Mouse (Mus musculus): ENCODE data around the gene Kansl1. TPM values are rescaled to one million over a fixed set of nuclear protein-coding genes. Genes with fewer than 3 reads are reported as not detected.
A peak's percentile ranks its signal among the peaks of the same experiment; 100 is the strongest.

The Kansl1 gene
- polyA plus RNA-seq, 1 experiment from 2014 or later = 4.1 TPM

DNA sequence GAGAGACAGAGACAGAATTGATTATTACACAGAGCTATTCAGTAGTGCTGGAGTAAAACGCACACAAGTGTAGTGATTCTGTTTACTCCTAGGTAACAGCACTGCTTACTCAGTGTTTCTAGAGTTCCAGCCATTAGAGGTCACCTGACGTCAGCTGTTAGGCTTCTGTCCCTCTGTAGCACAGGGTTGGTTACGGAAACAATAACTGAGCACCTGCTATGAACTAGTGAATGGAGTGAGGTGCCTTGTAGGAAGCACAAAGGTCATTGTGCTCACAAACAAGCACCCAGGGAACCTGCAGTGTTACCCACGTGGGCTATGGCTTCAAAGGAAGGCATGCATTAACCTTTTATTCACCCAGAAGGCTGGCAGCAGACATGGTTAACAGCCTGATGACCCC is 10.8 kb upstream of the Kansl1 start:
- TF ChIP-seq CTCF (IDR thresholded peaks at IDR 0.05; ENCODE audit: low read depth) = no peak
- no peak for TF ChIP-seq EP300 (IDR thresholded peaks at IDR 0.05; ENCODE audit: low read depth)
- Histone ChIP-seq H3K9ac (replicated peaks) (no peak overlapping the region), H3K4me3 (ENCODE audit: low read depth, low read length) (no peak overlapping the region), H3K36me3 (replicated peaks; ENCODE audit: insufficient read depth, low read length) (no peaks in the 10 kb centered on the region), H3K4me2 (ENCODE audit: low read depth, low read length) (no peak overlapping the region), H3K27ac (ENCODE audit: low read depth) (no peak overlapping the region), H3K9me3 (ENCODE audit: low read length) (no peaks in the 10 kb centered on the region), H3K4me1 (ENCODE audit: insufficient read depth) (no peaks in the 10 kb centered on the region), H3K27me3 (ENCODE audit: insufficient read depth, low read length) (no peaks in the 10 kb centered on the region)
- no peak for DNase-seq
- ATAC-seq = peak; percentile 66
- 53% methylated on average over 4 of the region's 4 CpGs for WGBS (ENCODE audit: insufficient replicate concordance)

DNA sequence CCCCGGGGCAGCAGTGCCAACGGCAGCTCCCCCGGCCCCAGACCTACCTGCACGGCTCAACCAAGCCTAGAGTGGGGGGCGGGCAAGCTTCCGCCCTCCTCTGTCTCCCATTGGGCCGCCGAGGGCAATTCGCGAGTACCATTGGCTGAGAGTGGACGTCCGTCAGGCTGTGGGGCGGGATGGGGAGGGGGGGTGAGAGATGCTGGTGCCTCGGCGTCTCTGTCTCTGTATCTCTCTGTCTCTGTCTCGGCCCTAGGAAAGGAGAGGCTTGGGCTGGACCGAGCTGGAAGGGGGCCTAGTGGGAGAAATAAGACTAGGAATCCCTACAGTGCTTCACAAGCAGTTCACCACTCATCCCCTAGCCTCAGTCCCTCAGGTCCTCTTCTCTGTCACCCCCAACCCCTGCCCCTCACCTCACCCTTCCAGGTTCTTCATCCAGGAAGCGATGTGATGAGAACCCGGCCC is 742 bp upstream of the Kansl1 start:
- no peaks in the 10 kb centered on the region for H3K36me3 ChIP-seq (replicated peaks; ENCODE audit: insufficient read depth, low read length)
- peak; percentile 100 for ATAC-seq
- H3K9ac ChIP-seq (replicated peaks) = peak overlapping the region; percentile 86
- no peaks in the 10 kb centered on the region for H3K9me3 ChIP-seq (ENCODE audit: low read length)
- H3K27me3 ChIP-seq (ENCODE audit: insufficient read depth, low read length) = no peaks in the 10 kb centered on the region
- H3K4me3 ChIP-seq (ENCODE audit: low read depth, low read length) = peak overlapping the region; percentile 75
- peak; percentile 91 for DNase-seq
- WGBS (ENCODE audit: insufficient replicate concordance) = 3% methylated on average over 19 of the region's 19 CpGs
- TF ChIP-seq EP300 (IDR thresholded peaks at IDR 0.05; ENCODE audit: low read depth) (no peak), CTCF (IDR thresholded peaks at IDR 0.05; ENCODE audit: low read depth) (no peak)
- peak overlapping the region; percentile 96 for H3K4me2 ChIP-seq (ENCODE audit: low read depth, low read length)
- H3K4me1 ChIP-seq (ENCODE audit: insufficient read depth) = peaks cover 4% of the 10 kb centered on the region
- no peak overlapping the region for H3K27ac ChIP-seq (ENCODE audit: low read depth)

DNA sequence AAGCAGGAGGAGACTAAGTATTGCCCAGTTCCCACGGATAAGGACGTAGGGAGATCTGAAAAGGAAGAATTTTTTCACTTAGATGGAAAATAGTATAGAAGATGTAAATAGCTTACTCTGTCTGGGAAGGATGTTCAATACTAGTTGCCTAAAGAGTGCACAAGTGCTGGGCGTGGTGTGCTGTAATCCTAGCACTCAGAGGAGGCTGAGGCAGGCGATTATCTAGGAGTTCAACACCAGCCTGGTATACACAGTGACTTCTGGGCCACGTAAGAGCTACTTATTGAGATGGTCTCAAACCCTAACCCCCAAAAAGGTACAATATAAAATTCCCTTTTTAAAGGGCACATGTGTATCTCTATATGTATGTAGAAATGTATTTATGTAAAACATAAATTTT is 963 bp downstream of the Kansl1 start:
- Histone ChIP-seq H3K9ac (replicated peaks) (no peak overlapping the region), H3K4me2 (ENCODE audit: low read depth, low read length) (no peak overlapping the region), H3K4me3 (ENCODE audit: low read depth, low read length) (no peak overlapping the region), H3K4me1 (ENCODE audit: insufficient read depth) (peaks cover 4% of the 10 kb centered on the region), H3K36me3 (replicated peaks; ENCODE audit: insufficient read depth, low read length) (no peaks in the 10 kb centered on the region), H3K27ac (ENCODE audit: low read depth) (no peak overlapping the region), H3K27me3 (ENCODE audit: insufficient read depth, low read length) (no peaks in the 10 kb centered on the region), H3K9me3 (ENCODE audit: low read length) (no peaks in the 10 kb centered on the region)
- DNase-seq (no peak), ATAC-seq (no peak)
- WGBS (ENCODE audit: insufficient replicate concordance) = 76% methylated on average over 5 of the region's 5 CpGs
- TF ChIP-seq CTCF (IDR thresholded peaks at IDR 0.05; ENCODE audit: low read depth) = no peak
- TF ChIP-seq EP300 (IDR thresholded peaks at IDR 0.05; ENCODE audit: low read depth) = no peak

DNA sequence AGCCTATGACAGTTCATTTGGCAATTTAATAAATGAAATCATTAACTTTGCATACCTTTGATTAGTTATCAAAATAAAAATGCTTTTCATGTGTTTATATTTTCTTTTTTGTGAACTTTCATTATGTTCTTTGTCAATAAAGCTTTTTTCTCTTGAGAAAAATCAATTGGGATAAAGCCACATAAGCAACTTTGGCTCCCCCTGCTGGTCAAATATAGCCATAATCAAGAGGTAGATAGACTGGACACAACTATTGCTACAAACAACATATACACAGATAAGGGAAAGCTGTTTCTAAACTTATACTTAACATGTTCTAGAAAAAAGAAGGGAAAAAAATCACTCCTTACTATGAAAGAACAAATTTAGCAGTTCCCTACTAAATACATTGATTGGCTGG is 7.1 kb downstream of the Kansl1 start:
- peak; percentile 61 for DNase-seq
- H3K9ac ChIP-seq (replicated peaks) = no peak overlapping the region
- no peak overlapping the region for H3K27ac ChIP-seq (ENCODE audit: low read depth)
- H3K4me3 ChIP-seq (ENCODE audit: low read depth, low read length) = no peak overlapping the region
- TF ChIP-seq CTCF (IDR thresholded peaks at IDR 0.05; ENCODE audit: low read depth) = peak; percentile 85
- TF ChIP-seq EP300 (IDR thresholded peaks at IDR 0.05; ENCODE audit: low read depth) = no peak
- H3K4me2 ChIP-seq (ENCODE audit: low read depth, low read length) = no peak overlapping the region
- 0 out of 2 replicates have a peak, but pooled peaks cover 2% of the 10 kb centered on the region for H3K36me3 ChIP-seq (replicated peaks; ENCODE audit: insufficient read depth, low read length)
- no peaks in the 10 kb centered on the region for H3K9me3 ChIP-seq (ENCODE audit: low read length)
- no peaks in the 10 kb centered on the region for H3K4me1 ChIP-seq (ENCODE audit: insufficient read depth)
- H3K27me3 ChIP-seq (ENCODE audit: insufficient read depth, low read length) = no peaks in the 10 kb centered on the region
- peak; percentile 45; the same call in 1 of the 2 replicates for ATAC-seq

DNA sequence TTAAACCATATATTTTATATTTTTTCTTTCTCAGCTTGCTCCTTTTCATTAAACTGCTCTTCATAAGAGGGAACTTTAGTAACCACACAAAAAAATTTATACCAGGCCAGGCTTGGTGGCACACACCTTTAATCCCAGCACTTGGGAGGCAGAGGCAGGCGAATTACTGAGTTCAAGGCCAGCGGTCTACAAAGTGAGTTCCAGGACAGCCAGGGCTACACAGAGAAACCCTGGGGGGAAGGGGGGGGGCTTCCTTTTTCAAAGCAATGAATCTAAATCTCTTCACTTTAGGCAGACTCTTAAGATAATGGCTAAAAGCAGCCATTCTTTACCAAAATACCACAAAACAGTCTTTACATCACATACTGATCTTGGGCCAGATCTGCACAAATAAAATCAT is 9.0 kb downstream of the Kansl1 start:
- DNase-seq (no peak), ATAC-seq (no peak)
- H3K4me2 ChIP-seq (ENCODE audit: low read depth, low read length) = no peak overlapping the region
- H3K27me3 ChIP-seq (ENCODE audit: insufficient read depth, low read length) = no peaks in the 10 kb centered on the region
- no peaks in the 10 kb centered on the region for H3K4me1 ChIP-seq (ENCODE audit: insufficient read depth)
- TF ChIP-seq CTCF (IDR thresholded peaks at IDR 0.05; ENCODE audit: low read depth) (no peak), EP300 (IDR thresholded peaks at IDR 0.05; ENCODE audit: low read depth) (no peak)
- H3K36me3 ChIP-seq (replicated peaks; ENCODE audit: insufficient read depth, low read length) = 0 out of 2 replicates have a peak, but pooled peaks cover 2% of the 10 kb centered on the region
- H3K9ac ChIP-seq (replicated peaks) = no peak overlapping the region
- H3K27ac ChIP-seq (ENCODE audit: low read depth) = no peak overlapping the region
- WGBS (ENCODE audit: insufficient replicate concordance) = 89% methylated on average over 2 of the region's 2 CpGs
- H3K9me3 ChIP-seq (ENCODE audit: low read length) = no peaks in the 10 kb centered on the region
- H3K4me3 ChIP-seq (ENCODE audit: low read depth, low read length) = no peak overlapping the region

DNA sequence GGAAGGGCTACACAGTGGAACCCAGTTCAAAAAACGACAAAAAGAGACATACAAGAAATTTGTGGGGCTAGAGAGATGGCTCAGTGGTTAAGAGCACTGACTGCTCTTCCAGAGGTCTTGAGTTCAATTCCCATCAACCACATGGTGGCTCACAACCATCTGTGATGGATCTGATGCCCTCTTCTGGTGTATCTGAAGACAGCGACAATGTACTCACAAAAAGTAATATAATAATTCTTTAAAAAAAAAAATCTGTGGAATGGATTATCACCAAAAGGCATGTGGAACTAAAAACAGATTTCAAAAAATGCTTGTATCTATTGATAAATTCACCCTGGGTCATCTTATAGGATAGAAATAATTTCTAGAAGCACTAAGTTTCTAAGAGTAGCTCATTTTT is 10.2 kb downstream of the Kansl1 start:
- TF ChIP-seq CTCF (IDR thresholded peaks at IDR 0.05; ENCODE audit: low read depth) = peak; percentile 41
- no peak for TF ChIP-seq EP300 (IDR thresholded peaks at IDR 0.05; ENCODE audit: low read depth)
- WGBS (ENCODE audit: insufficient replicate concordance) = 63% methylated on average over 2 of the region's 2 CpGs
- H3K36me3 ChIP-seq (replicated peaks; ENCODE audit: insufficient read depth, low read length) = 0 out of 2 replicates have a peak, but pooled peaks cover 2% of the 10 kb centered on the region
- H3K27ac ChIP-seq (ENCODE audit: low read depth) = no peak overlapping the region
- ATAC-seq (no peak), DNase-seq (no peak)
- no peak overlapping the region for H3K4me3 ChIP-seq (ENCODE audit: low read depth, low read length)
- no peak overlapping the region for H3K9ac ChIP-seq (replicated peaks)
- H3K9me3 ChIP-seq (ENCODE audit: low read length) = no peaks in the 10 kb centered on the region
- H3K4me2 ChIP-seq (ENCODE audit: low read depth, low read length) = no peak overlapping the region
- H3K4me1 ChIP-seq (ENCODE audit: insufficient read depth) = no peaks in the 10 kb centered on the region
- H3K27me3 ChIP-seq (ENCODE audit: insufficient read depth, low read length) = no peaks in the 10 kb centered on the region

DNA sequence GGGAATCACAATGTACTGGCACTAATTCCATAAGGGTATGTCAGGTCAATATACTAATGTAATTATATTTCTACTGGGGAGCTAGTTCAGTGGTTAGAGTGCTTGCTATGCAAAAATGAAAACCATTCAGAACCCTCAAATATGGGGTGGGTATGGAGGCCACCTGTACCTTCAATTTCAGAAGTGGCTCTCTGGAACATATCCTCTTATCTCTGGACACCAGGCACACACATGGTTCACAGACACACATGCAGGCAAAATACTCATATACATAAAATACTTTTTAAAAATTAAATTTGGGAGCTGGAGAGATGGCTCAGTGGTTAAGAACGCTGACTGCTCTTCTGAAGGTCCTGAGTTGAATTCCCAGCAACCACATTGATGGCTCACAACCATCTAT is 16.0 kb downstream of the Kansl1 start:
- TF ChIP-seq EP300 (IDR thresholded peaks at IDR 0.05; ENCODE audit: low read depth) = 0 out of 2 replicates have a peak, but pooled peaks have one; percentile 29
- no peak for TF ChIP-seq CTCF (IDR thresholded peaks at IDR 0.05; ENCODE audit: low read depth)
- ATAC-seq (peak; percentile 58; the same call in 1 of the 2 replicates), DNase-seq (no peak)
- Histone ChIP-seq H3K27me3 (ENCODE audit: insufficient read depth, low read length) (no peaks in the 10 kb centered on the region), H3K9me3 (ENCODE audit: low read length) (no peaks in the 10 kb centered on the region), H3K4me2 (ENCODE audit: low read depth, low read length) (no peak overlapping the region), H3K27ac (ENCODE audit: low read depth) (no peak overlapping the region), H3K4me1 (ENCODE audit: insufficient read depth) (0 out of 2 replicates have a peak, but pooled peaks cover 2% of the 10 kb centered on the region), H3K36me3 (replicated peaks; ENCODE audit: insufficient read depth, low read length) (no peaks in the 10 kb centered on the region), H3K4me3 (ENCODE audit: low read depth, low read length) (no peak overlapping the region), H3K9ac (replicated peaks) (no peak overlapping the region)
- 78% methylated on average over 1 of the region's 1 CpGs for whole genome bisulfite sequencing (ENCODE audit: insufficient replicate concordance)

Data from liver, postnatal 0 days (tissue).